Mouse (Mus musculus): ENCODE measurements around the gene Slc27a5.

GRCm38 (mm10) chr7:13009143-13010004 is 11.4 kb upstream of the Slc27a5 start:
- TF ChIP-seq CTCF (IDR thresholded peaks at IDR 0.05; ENCODE audit: low read depth, low read length) (peak; percentile 78), GATA1 (IDR thresholded peaks at IDR 0.05; ENCODE audit: borderline replicate concordance, low read length) (no peak), TAL1 (conservative IDR thresholded peaks at IDR 0.05; ENCODE audit: low read depth, low read length) (no peak), POLR2AphosphoS5 (IDR thresholded peaks at IDR 0.05; ENCODE audit: insufficient replicate concordance, low read depth, low read length) (no peak)

Data from G1E (cell line).